Mouse (Mus musculus): ENCODE measurements around the gene Plxna4.

DNA sequence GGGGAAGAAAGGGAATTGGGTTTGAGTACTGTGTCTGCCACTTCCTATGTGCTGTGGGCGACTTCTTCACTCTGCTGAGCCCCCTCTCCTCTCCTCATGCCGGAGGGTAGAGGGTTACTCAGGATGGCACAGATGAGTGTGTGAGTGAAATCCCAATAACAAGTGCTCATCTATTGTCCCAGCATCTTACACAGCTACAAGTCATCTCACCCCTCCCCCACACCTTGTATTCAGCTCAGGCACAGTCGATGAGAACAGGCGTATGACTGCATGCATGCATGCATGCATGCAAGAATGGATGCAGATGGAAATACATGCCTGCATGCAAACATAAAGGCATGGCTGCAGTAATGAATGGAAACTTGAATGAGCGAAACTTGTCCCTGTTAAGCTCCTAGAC is 327.7 kb downstream of the Plxna4 start:
- no peak for TF ChIP-seq CTCF (IDR thresholded peaks at IDR 0.05; ENCODE audit: low read depth, low read length)
- TF ChIP-seq POLR2A (IDR thresholded peaks at IDR 0.05; ENCODE audit: borderline replicate concordance, low read depth, low read length): no peak
